Mouse (Mus musculus): ENCODE measurements around the gene Mrc1. TPM values are rescaled to one million over a fixed set of nuclear protein-coding genes. Genes with fewer than 3 reads are reported as not detected.
"Not testable (repeated sequence)": the region's sequence is repeated elsewhere in the genome, so short reads cannot be mapped to it uniquely, and the experiment has no call there.

Gene Mrc1
- total RNA-seq (2021): 1 to 10 TPM; 2.7 to 2.9 TPM
- long read RNA-seq, full-length matches to known transcripts: 1 of 1 reads
- long read RNA-seq, partial matches to known transcripts: 0 of 1 reads
- long read RNA-seq, other reads (novel, unspliced or antisense): 0 of 1 reads

GRCm38 (mm10) chr2:14229149-14229548, at the start of gene Mrc1:
Gene Mrc1 (plus strand): TSS chr2:14229392.
- no peak for DNase-seq (ENCODE audit: low spot score in 2 of 2)

GRCm38 (mm10) chr2:14184375-14184774, 44.8 kb upstream of the Mrc1 start:
- no peak for DNase-seq (ENCODE audit: low spot score in 2 of 2)

- DNase-seq (ENCODE audit: low spot score in 2 of 2): no peak
Observed at GRCm38 (mm10) chr2:14190684-14191083, 38.5 kb upstream of the Mrc1 start.

- no peak for DNase-seq (ENCODE audit: low spot score in 2 of 2)
Observed at GRCm38 (mm10) chr2:14191601-14192000, 37.6 kb upstream of the Mrc1 start.

GRCm38 (mm10) chr2:14192046-14192445, 37.1 kb upstream of the Mrc1 start:
- DNase-seq (ENCODE audit: low spot score in 2 of 2): no peak

- not testable (repeated sequence) for DNase-seq (ENCODE audit: low spot score in 2 of 2)
Observed at GRCm38 (mm10) chr2:14198325-14198903, 30.8 kb upstream of the Mrc1 start.

- DNase-seq (ENCODE audit: low spot score in 2 of 2): no peak
Observed at GRCm38 (mm10) chr2:14199621-14200020, 29.6 kb upstream of the Mrc1 start.

- not testable (repeated sequence) for DNase-seq (ENCODE audit: low spot score in 2 of 2)
Observed at GRCm38 (mm10) chr2:14200879-14201445, 28.2 kb upstream of the Mrc1 start.

- no peak for DNase-seq (ENCODE audit: low spot score in 2 of 2)
Observed at GRCm38 (mm10) chr2:14204308-14204707, 24.9 kb upstream of the Mrc1 start.

- no peak for DNase-seq (ENCODE audit: low spot score in 2 of 2)
Observed at GRCm38 (mm10) chr2:14206798-14207197, 22.4 kb upstream of the Mrc1 start.

GRCm38 (mm10) chr2:14210731-14211130, 18.5 kb upstream of the Mrc1 start:
- no peak for DNase-seq (ENCODE audit: low spot score in 2 of 2)

- no peak for DNase-seq (ENCODE audit: low spot score in 2 of 2)
Observed at GRCm38 (mm10) chr2:14211606-14212005, 17.6 kb upstream of the Mrc1 start.

- DNase-seq (ENCODE audit: low spot score in 2 of 2): no peak
Observed at GRCm38 (mm10) chr2:14214764-14215163, 14.4 kb upstream of the Mrc1 start.

- no peak for DNase-seq (ENCODE audit: low spot score in 2 of 2)
Observed at GRCm38 (mm10) chr2:14216653-14217052, 12.5 kb upstream of the Mrc1 start.

GRCm38 (mm10) chr2:14218126-14218525, 11.1 kb upstream of the Mrc1 start:
- DNase-seq (ENCODE audit: low spot score in 2 of 2): no peak

GRCm38 (mm10) chr2:14224387-14224786, 4.8 kb upstream of the Mrc1 start:
- DNase-seq (ENCODE audit: low spot score in 2 of 2): no peak

GRCm38 (mm10) chr2:14228495-14228894, 697 bp upstream of the Mrc1 start:
- DNase-seq (ENCODE audit: low spot score in 2 of 2): no peak

GRCm38 (mm10) chr2:14229979-14230378, 787 bp downstream of the Mrc1 start:
- no peak for DNase-seq (ENCODE audit: low spot score in 2 of 2)

GRCm38 (mm10) chr2:14232897-14233296, 3.7 kb downstream of the Mrc1 start:
- DNase-seq (ENCODE audit: low spot score in 2 of 2): no peak

GRCm38 (mm10) chr2:14233983-14234382, 4.8 kb downstream of the Mrc1 start:
- no peak for DNase-seq (ENCODE audit: low spot score in 2 of 2)

- DNase-seq (ENCODE audit: low spot score in 2 of 2): no peak
Observed at GRCm38 (mm10) chr2:14235319-14235718, 6.1 kb downstream of the Mrc1 start.

GRCm38 (mm10) chr2:14236920-14237319, 7.7 kb downstream of the Mrc1 start:
- DNase-seq (ENCODE audit: low spot score in 2 of 2): no peak

- DNase-seq (ENCODE audit: low spot score in 2 of 2): no peak
Observed at GRCm38 (mm10) chr2:14237723-14238122, 8.5 kb downstream of the Mrc1 start.

Measured in layer of hippocampus, adult 18-20 months (tissue).